Mouse (Mus musculus): ENCODE data around the gene Gm14326.
"Not testable (repeated sequence)": the region's sequence is repeated elsewhere in the genome, so short reads cannot be mapped to it uniquely, and the experiment has no call there.

The Gm14326 gene

DNA sequence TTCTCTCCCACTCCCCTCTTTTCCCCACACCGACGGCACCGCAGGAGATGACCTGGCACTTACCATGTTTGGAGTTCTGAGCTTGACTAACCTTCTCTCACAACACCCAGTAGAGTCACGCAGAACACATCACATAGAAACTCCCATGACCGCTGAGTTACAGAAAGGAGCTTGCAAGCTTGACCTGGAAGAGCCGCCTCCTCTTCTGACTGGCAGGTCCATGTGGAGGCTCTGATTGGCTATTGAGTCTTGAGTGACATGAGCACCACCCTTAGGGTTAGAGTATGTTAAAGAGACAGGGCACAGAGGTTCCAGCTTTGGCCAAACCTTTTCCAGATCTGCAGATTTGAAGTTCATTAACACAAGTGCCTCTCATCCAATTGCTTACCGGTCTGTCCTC, at the start of gene Gm14326:
Gene Gm14326, minus strand, starts transcription at position 153 of the 400 bp plus-strand sequence.
- DNase-seq, result peak; percentile 66 to 82

DNA sequence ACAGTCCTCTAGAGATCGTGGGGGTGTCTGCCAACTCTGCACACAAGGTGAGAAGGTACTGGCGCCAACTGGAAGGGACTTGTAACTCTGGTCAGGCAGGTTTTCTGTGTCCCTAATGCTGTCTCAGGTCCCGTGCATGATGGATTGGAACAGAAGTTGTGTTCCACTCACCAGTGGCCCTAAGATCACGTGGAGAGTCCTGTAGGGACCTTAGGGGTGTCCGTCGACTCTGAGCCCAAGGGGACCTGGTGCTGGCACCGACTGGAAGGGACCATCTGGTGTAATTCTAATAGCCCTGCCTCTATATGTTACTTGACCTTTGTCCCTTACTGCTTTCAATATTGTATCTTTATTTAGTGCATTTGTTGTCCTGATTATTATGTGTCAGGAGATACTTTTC, 17.7 kb upstream of the Gm14326 start:
- peak in 1 of 2 experiments; percentile 3 for DNase-seq

DNA sequence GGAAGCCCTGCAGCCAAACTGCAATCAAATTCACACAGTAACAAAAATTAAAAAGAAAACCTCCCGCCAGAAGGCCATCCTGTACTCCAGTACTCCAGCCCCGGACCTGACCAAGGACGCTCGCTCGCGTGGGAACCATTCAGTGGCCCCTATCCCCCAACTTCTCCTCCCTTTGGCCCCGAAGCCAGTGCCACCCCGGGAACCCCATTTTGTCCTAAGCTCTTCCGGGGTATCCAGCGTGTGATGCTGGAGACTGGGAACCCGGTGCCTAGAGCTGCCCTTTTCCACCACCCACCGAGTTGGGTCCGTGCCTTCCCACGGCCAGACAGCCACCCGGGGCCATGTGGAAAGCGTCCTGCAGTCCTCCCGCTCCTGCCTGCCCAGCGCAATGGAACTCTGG, 363 bp downstream of the Gm14326 start:
- DNase-seq, result peak; percentile 10 to 15

DNA sequence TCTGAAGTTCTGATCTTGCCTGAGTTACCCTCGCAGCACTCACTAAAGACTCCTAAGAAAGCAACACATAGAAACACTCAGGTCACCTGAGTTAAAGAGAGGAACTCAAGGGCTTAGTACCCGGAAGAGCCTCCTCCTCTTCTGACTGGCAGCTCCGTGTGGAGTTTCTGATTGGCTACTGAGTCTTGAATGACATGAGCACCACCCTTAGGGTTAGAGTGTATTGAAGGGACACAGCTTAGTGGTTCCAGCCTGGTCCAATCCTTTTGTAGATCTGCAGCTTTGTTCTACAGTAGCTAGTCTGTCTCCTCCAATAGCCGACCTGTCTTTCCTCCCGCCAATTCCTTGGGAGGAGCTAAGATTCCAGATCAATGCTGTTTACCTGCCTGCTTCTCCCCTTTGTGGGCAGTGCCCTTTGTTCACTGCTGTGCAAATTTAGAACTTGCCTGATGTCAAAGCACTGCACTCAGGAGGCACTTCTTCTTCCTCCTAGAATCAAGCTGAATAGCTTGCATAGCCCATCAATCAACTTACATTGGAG, 31.5 kb downstream of the Gm14326 start, which contains the start of gene Zfp972:
Gene Zfp972, minus strand, starts transcription at position 51 of the 541 bp plus-strand sequence.
- not testable (repeated sequence) for DNase-seq

DNA sequence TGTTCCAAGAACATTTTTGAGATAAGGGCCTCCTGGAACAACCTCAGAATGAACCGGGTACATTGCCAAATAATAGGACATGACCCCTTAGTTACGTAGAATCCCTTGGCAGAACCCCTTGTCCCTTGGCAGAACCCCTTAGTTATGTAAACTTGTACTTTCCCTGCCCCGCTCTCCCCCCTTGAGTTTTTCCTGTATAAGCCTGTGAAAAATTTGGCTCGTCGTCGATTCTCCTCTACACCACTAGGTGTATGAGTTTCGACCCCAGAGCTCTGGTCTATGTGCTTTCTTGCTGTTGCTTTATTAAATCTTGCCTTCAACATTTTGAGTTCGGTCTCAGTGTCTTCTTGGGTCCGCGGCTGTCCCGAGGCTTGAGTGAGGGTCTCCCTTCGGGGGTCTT, 53.8 kb downstream of the Gm14326 start:
- not testable (repeated sequence) for DNase-seq

DNA sequence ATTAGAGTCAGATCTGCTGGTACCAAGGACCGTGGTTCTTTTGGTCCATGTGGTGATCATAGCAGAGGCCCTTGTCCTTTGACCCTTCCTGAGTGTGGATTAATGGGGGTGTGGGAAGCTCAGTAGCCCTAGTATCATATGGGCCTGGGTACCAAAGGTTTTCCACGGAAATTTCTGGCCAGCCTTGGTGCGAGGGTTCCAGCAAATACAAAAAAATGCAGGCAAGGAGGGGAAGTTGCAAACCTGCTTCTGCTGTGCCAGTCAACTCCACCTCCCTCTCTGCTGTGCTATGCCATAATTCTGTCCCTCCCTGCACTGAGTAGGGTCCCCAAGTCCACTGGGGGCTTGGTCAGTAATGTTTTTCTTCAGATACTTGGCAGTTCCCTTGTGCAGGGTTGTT, 58.9 kb downstream of the Gm14326 start:
- DNase-seq, result not testable (repeated sequence)

DNA sequence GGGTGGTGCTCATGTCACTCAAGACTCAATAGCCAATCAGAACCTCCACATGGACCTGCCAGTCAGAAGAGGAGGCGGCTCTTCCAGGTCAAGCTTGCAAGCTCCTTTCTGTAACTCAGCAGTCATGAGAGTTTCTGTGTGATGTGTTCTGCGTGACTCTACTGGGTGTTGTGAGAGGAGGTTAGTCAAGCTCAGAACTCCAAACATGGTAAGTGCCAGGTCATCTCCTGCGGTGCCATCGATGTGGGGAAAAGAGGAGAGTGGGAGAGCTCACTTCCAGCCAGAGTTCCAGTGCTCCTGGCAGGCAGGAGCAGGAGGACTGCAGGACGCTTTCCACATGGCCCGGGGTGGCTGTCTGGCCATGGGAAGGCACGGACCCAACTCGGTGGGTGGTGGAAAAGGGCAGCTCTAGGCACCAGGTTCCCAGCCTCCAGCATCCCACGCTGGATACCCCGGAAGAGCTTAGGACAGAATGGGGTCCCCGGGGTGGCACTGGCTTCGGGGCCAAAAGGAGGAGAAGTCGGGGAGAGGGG, 60.0 kb downstream of the Gm14326 start, which contains the start of gene Gm14327:
Gene Gm14327, plus strand, starts transcription at position 51 of the 533 bp plus-strand sequence.
- not testable (repeated sequence) for DNase-seq

DNA sequence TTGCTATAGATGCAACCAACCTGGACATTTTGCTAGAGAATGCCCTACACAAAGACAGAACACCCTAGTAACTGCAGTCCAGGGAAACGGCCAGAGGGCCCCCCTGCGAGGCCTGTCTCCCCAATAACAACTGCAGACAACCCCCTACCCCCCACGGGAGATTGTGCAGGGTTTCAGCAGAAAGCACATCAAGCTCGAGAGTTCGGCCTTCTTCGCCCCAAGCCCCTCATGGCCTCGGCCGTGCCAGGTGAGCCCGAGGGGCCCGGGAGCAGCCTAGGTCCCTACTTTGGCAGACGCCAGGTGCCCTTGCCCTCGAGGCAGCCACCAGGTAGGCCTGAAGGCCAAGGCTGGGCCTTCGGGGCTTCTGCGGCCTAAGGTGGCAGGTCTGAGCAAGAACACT, 69.4 kb downstream of the Gm14326 start:
- not testable (repeated sequence) for DNase-seq

Measured in thymus, postnatal 36 days (tissue).